Mouse (Mus musculus): ENCODE measurements around the gene Hspa12b. TPM values are rescaled to one million over a fixed set of nuclear protein-coding genes. Genes with fewer than 3 reads are reported as not detected.
A peak's percentile ranks its signal among the peaks of the same experiment; 100 is the strongest.

Gene Hspa12b
- total RNA-seq, 2 experiments from 2014 or later = not detected

GRCm38 (mm10) chr2:131175945-131176309 is 48.8 kb downstream of the Hspa12b start:
- ATAC-seq (replicated peaks; ENCODE audit: low FRiP score, poor library complexity, severe bottlenecking) = no peak

DNA sequence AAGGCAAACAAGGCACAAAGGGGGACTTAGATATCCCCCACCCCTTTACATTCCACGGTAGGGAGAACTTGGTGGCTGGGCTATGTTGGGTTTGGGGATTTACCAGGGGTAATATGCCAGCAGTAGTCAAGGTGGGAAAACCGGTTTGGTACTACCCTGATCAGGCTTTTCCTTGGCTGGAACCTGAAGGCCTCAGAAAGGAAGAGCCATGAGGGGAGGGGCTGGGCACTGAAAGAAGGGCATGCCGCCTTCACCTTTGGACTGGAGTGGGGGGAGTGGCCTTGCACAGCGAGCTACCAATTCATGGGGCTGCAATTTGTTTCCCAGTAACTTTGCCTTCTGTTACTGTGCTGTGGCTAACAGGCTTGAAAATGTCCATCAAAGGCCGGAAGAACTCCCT is 49.4 kb downstream of the Hspa12b start:
- ATAC-seq (replicated peaks; ENCODE audit: low FRiP score, poor library complexity, severe bottlenecking) = no peak

DNA sequence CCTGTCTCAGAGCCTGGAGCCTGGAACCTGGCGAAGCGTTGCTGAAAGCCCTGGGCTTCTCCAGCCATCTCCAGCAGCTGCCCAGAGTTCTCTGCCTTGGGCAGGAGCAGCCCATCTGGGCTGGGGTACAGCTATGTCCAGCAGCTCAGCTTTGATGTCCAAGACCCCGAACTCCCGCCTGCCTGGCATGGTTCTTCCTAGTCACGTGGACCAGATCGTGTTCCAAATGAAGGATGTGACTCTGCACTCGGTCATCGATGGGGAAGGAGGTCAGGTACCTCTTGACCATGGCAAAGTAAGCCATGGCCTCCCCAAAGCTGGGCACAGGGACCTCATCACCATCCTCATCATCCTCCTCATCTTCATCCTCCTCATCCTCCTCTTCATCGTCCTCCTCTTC is 50.9 kb downstream of the Hspa12b start:
- no peak for ATAC-seq (replicated peaks; ENCODE audit: low FRiP score, poor library complexity, severe bottlenecking)

DNA sequence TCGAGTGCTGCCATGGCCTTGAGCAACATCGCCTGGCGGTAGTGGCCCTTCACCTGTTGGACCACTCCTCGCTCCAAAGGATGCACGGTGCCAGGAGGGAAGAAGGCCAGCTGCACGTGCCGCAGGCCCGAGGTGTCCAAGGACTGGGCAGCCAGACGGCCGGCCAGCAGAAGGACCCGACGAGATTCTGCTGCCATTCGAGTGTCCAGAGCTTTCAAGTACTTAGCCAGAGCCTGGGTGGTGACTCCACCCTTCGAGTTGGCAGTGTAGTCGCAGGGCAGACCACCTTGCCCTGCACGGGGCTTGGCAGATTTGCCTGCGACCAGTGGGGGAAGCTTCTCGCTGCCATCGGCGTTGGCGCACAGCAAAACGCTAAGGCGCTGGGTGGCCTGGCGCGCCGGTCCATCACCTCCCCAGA is 51.8 kb downstream of the Hspa12b start:
- ATAC-seq (replicated peaks; ENCODE audit: low FRiP score, poor library complexity, severe bottlenecking) = peak; percentile 7; the same call in 1 of the 2 replicates

DNA sequence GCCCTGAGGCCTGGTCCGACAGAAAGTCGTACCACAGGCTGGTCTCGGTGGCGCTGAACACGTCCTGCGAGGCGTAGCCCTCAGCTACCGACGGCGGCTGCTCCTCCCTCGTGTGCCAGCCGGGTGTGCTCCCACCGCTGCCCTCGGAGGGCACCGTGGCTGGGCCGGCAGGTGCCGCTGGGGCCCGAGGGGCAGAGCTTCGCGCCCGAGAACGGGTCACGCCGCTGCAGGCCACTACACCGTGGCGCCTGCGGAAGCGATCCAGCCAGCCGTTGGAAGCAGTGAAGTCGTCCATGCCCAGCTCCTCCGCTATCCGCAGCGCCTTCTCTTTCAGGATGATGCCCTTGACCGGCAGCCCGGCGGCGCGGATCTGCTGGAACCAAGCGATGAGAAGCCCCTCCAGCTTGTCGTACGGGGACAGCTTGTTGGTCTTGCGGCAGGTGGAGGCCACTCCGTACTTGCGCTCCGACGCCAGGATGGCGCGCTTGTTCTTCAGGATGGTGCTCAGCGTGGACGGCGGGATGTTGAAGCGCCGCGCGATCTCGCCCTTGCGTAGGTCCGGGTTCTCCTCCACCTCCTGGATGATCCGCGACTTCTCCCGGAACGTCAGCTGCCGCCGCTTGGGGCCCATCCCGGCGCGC is 52.3 kb downstream of the Hspa12b start:
- ATAC-seq (replicated peaks; ENCODE audit: low FRiP score, poor library complexity, severe bottlenecking) = peak; percentile 62

DNA sequence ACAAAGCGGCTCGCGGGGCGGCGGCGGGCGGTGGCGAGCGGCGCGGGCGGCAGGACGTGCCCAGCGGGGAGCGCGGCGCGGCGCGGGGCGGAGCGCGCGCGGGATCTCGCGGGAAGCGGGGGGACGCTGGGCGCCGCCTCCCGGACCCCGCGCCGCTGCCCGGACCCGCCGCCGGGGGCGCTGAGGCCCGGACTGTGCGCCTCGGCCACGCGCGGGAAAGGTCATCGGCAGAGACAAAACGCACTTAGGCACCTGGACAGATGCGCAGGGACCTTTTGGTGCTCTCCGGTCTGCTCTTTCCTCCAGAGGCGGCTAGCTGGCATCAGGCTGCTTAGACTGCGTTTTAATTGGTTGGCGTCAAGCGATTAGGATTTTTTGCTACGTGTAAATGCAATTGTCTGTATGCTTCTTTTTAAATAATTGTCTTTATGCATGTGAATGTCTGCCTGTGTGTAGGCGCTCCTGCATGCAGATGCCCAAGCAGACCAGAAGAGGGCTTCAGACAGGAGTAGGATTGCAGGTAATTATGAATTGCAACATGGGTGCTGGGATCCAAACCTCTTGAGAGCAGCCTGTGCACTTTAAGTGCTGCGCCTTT is 53.0 kb downstream of the Hspa12b start, which contains the start of gene Cenpb:
Gene Cenpb (minus strand): TSS at position 78 of the 598 bp plus-strand sequence.
- ATAC-seq (replicated peaks; ENCODE audit: low FRiP score, poor library complexity, severe bottlenecking) = peak; percentile 53

GRCm38 (mm10) chr2:131186343-131186742 is 59.3 kb downstream of the Hspa12b start:
- peak; percentile 27 for ATAC-seq (replicated peaks; ENCODE audit: low FRiP score, poor library complexity, severe bottlenecking)

- peak; percentile 81 for ATAC-seq (replicated peaks; ENCODE audit: low FRiP score, poor library complexity, severe bottlenecking)
Measured at GRCm38 (mm10) chr2:131186771-131187601, 59.9 kb downstream of the Hspa12b start, which contains the start of the genes Cdc25b and Spef1. Gene Cdc25b (plus strand): TSS chr2:131186949. Gene Spef1 (minus strand): TSS chr2:131187282.

DNA sequence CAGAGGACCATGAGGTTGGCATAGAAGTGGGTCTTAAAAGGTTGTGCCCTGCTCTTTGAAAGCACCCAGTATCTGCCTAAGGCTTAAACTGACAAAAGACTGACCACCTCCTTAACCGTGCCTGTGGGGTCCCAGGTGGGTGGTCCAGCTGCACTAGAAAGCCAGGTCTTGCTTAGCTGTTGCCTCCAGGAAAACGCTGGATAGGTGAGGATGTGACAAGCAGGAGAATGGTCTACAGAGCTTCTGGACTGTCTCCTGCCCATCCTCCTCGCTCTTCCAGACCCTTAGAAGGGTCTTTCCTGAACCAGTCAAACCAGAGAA is 60.5 kb downstream of the Hspa12b start:
- ATAC-seq (replicated peaks; ENCODE audit: low FRiP score, poor library complexity, severe bottlenecking) = no peak

DNA sequence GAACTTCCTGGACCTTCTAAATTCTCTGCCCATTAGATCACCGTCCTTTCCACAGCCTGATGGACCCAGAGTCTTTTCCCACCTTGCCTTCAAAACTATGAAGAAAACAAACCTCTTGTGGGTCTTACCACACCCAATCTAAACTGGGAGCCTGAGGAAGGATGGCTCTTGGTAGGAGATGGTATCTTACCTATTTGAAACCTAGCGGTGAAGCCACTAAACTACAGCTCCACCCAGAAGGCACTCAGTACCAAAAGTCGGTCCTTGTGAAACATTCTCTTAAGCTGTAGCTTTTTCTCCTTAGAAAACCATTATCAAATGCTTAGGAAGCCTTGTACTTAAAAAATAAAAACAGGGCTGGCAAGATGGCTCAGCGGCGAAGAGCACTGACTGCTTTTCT is 61.2 kb downstream of the Hspa12b start:
- peak; percentile 63 for ATAC-seq (replicated peaks; ENCODE audit: low FRiP score, poor library complexity, severe bottlenecking)

- peak; percentile 53 for ATAC-seq (replicated peaks; ENCODE audit: low FRiP score, poor library complexity, severe bottlenecking)
Measured at GRCm38 (mm10) chr2:131189521-131190309, 62.6 kb downstream of the Hspa12b start.

GRCm38 (mm10) chr2:131190344-131191004 is 63.4 kb downstream of the Hspa12b start:
- ATAC-seq (replicated peaks; ENCODE audit: low FRiP score, poor library complexity, severe bottlenecking) = no peak

- ATAC-seq (replicated peaks; ENCODE audit: low FRiP score, poor library complexity, severe bottlenecking) = no peak
Measured at GRCm38 (mm10) chr2:131191005-131191390, 63.9 kb downstream of the Hspa12b start.

Other genes starting within 250 kb of the Hspa12b start
- gene 4930402H24Rik, start 220.9 kb upstream of the Hspa12b start, total RNA-seq (2015; ENCODE audit: low replicate concordance) = 2.7 and 4.2 TPM in 2 replicates
- 3.1 and 8.2 TPM in 2 replicates for gene 4930402H24Rik, start 220.9 kb upstream of the Hspa12b start, total RNA-seq (2017; ENCODE audit: low replicate concordance)
- gene Atrn, start 220.8 kb upstream of the Hspa12b start, total RNA-seq (2015; ENCODE audit: low replicate concordance) = 9.0 and 18.8 TPM in 2 replicates
- gene Atrn, start 220.8 kb upstream of the Hspa12b start, total RNA-seq (2017; ENCODE audit: low replicate concordance) = 6.5 and 8.4 TPM in 2 replicates
- gene Gfra4, start 84.2 kb upstream of the Hspa12b start, total RNA-seq (2015; ENCODE audit: low replicate concordance) = 2.1 TPM in 1 of 2 replicates, not detected in the other
- gene Gfra4, start 84.2 kb upstream of the Hspa12b start, total RNA-seq (2017; ENCODE audit: low replicate concordance) = not detected in 2 replicates
- 0.38 and 1.9 TPM in 2 replicates for gene Adam33, start 63.5 kb upstream of the Hspa12b start, total RNA-seq (2015; ENCODE audit: low replicate concordance)
- 4.9 and 12.1 TPM in 2 replicates for gene Adam33, start 63.5 kb upstream of the Hspa12b start, total RNA-seq (2017; ENCODE audit: low replicate concordance)
- 3.3 and 4.8 TPM in 2 replicates for gene Siglec1, start 40.5 kb upstream of the Hspa12b start, total RNA-seq (2015; ENCODE audit: low replicate concordance)
- 1.4 and 1.5 TPM in 2 replicates for gene Siglec1, start 40.5 kb upstream of the Hspa12b start, total RNA-seq (2017; ENCODE audit: low replicate concordance)
- not detected in 2 replicates for gene Gm11037, start 6.2 kb downstream of the Hspa12b start, total RNA-seq (2015; ENCODE audit: low replicate concordance)
- gene Gm11037, start 6.2 kb downstream of the Hspa12b start, total RNA-seq (2017; ENCODE audit: low replicate concordance) = not detected in 2 replicates
- gene 1700037H04Rik, start 32.8 kb downstream of the Hspa12b start, total RNA-seq (2015; ENCODE audit: low replicate concordance) = 77.1 and 92.0 TPM in 2 replicates
- gene 1700037H04Rik, start 32.8 kb downstream of the Hspa12b start, total RNA-seq (2017; ENCODE audit: low replicate concordance) = 33.9 and 49.3 TPM in 2 replicates
- 0.96 and 3.8 TPM in 2 replicates for gene Cenpb, start 52.8 kb downstream of the Hspa12b start, total RNA-seq (2015; ENCODE audit: low replicate concordance)
- 6.4 and 7.7 TPM in 2 replicates for gene Cenpb, start 52.8 kb downstream of the Hspa12b start, total RNA-seq (2017; ENCODE audit: low replicate concordance)
- gene Cdc25b, start 59.7 kb downstream of the Hspa12b start, total RNA-seq (2015; ENCODE audit: low replicate concordance) = 160 and 210 TPM in 2 replicates
- 363 and 459 TPM in 2 replicates for gene Cdc25b, start 59.7 kb downstream of the Hspa12b start, total RNA-seq (2017; ENCODE audit: low replicate concordance)
- 0.63 TPM in 1 of 2 replicates, not detected in the other for gene Spef1, start 60.0 kb downstream of the Hspa12b start, total RNA-seq (2015; ENCODE audit: low replicate concordance)
- gene Spef1, start 60.0 kb downstream of the Hspa12b start, total RNA-seq (2017; ENCODE audit: low replicate concordance) = 3.1 and 4.2 TPM in 2 replicates
- 18.2 and 36.5 TPM in 2 replicates for gene Ap5s1, start 79.8 kb downstream of the Hspa12b start, total RNA-seq (2015; ENCODE audit: low replicate concordance)
- gene Ap5s1, start 79.8 kb downstream of the Hspa12b start, total RNA-seq (2017; ENCODE audit: low replicate concordance) = 18.7 and 21.0 TPM in 2 replicates
- 24.6 and 32.8 TPM in 2 replicates for gene Mavs, start 106.8 kb downstream of the Hspa12b start, total RNA-seq (2015; ENCODE audit: low replicate concordance)
- 20.9 and 22.6 TPM in 2 replicates for gene Mavs, start 106.8 kb downstream of the Hspa12b start, total RNA-seq (2017; ENCODE audit: low replicate concordance)
- 16.3 and 29.0 TPM in 2 replicates for gene Pank2, start 135.2 kb downstream of the Hspa12b start, total RNA-seq (2015; ENCODE audit: low replicate concordance)
- gene Pank2, start 135.2 kb downstream of the Hspa12b start, total RNA-seq (2017; ENCODE audit: low replicate concordance) = 14.0 and 26.5 TPM in 2 replicates
- 0.84 and 3.5 TPM in 2 replicates for gene Rnf24, start 225.6 kb downstream of the Hspa12b start, total RNA-seq (2015; ENCODE audit: low replicate concordance)
- 0.42 and 0.43 TPM in 2 replicates for gene Rnf24, start 225.6 kb downstream of the Hspa12b start, total RNA-seq (2017; ENCODE audit: low replicate concordance)

Measured in erythroblast, adult 5-6 weeks (primary cell).